Mouse (Mus musculus): Measurements from ENCODE around the gene C730034F03Rik.

Gene C730034F03Rik

GRCm38 (mm10) chr15:89432946-89433345, 3.6 kb downstream of the C730034F03Rik start:
- peak; percentile 73 to 78 for DNase-seq

- DNase-seq: no peak
These were observed 4.7 kb downstream of the C730034F03Rik start for GRCm38 (mm10) chr15:89434136-89434535.

GRCm38 (mm10) chr15:89435878-89436277, 6.5 kb downstream of the C730034F03Rik start:
- DNase-seq: no peak

- DNase-seq: peak in 1 of 2 experiments; percentile 55
These were observed 13.2 kb downstream of the C730034F03Rik start for GRCm38 (mm10) chr15:89442486-89443070.

GRCm38 (mm10) chr15:89452906-89453864, 23.8 kb downstream of the C730034F03Rik start:
- peak in 1 of 2 experiments; percentile 51 for DNase-seq

- DNase-seq: peak; percentile 89 to 90
These were observed 24.6 kb downstream of the C730034F03Rik start, which contains the start of gene Mapk8ip2 for GRCm38 (mm10) chr15:89453865-89454478. Mapk8ip2 (plus strand) TSS chr15:89453913.

- no peak for DNase-seq
These were observed 25.5 kb downstream of the C730034F03Rik start for GRCm38 (mm10) chr15:89454857-89455256.

- peak in 1 of 2 experiments; percentile 57 for DNase-seq
These were observed 26.3 kb downstream of the C730034F03Rik start for GRCm38 (mm10) chr15:89455642-89456041.

GRCm38 (mm10) chr15:89458942-89459341, 29.6 kb downstream of the C730034F03Rik start:
- no peak for DNase-seq

- peak; percentile 56 to 61 for DNase-seq
These were observed 30.4 kb downstream of the C730034F03Rik start for GRCm38 (mm10) chr15:89459821-89460220.

- DNase-seq: peak; percentile 55 to 67
These were observed 30.9 kb downstream of the C730034F03Rik start for GRCm38 (mm10) chr15:89460298-89460697.

GRCm38 (mm10) chr15:89461321-89461720, 31.9 kb downstream of the C730034F03Rik start:
- no peak for DNase-seq

- no peak for DNase-seq
These were observed 32.8 kb downstream of the C730034F03Rik start for GRCm38 (mm10) chr15:89462176-89462575.

GRCm38 (mm10) chr15:89463334-89464235, 34.2 kb downstream of the C730034F03Rik start:
- DNase-seq: peak in 1 of 2 experiments; percentile 49

GRCm38 (mm10) chr15:89465052-89465451, 35.7 kb downstream of the C730034F03Rik start:
- DNase-seq: peak in 1 of 2 experiments; percentile 54

- DNase-seq: peak in 1 of 2 experiments; percentile 54
These were observed 39.2 kb downstream of the C730034F03Rik start for GRCm38 (mm10) chr15:89468577-89468976.

- no peak for DNase-seq
These were observed 42.1 kb downstream of the C730034F03Rik start for GRCm38 (mm10) chr15:89471476-89471875.

- DNase-seq: no peak
These were observed 44.0 kb downstream of the C730034F03Rik start for GRCm38 (mm10) chr15:89473370-89473769.

GRCm38 (mm10) chr15:89473921-89474320, 44.5 kb downstream of the C730034F03Rik start:
- DNase-seq: no peak

GRCm38 (mm10) chr15:89474596-89475292, 45.4 kb downstream of the C730034F03Rik start:
- peak in 1 of 2 experiments; percentile 56 for DNase-seq

- DNase-seq: no peak
These were observed 45.9 kb downstream of the C730034F03Rik start for GRCm38 (mm10) chr15:89475293-89475600.

All from cerebellum, postnatal 25 days (tissue).